Mouse (Mus musculus): ENCODE measurements around the gene Abhd16a. TPM values are rescaled to one million over a fixed set of nuclear protein-coding genes. Genes with fewer than 3 reads are reported as not detected.

Gene Abhd16a
- polyA plus RNA-seq, 1 experiment: 119 TPM

GRCm38 (mm10) chr17:35077786-35078233 is 11.3 kb upstream of the Abhd16a start, which contains the start of gene Ly6g6d:
Ly6g6d (minus strand) TSS chr17:35078065.
- Histone ChIP-seq H3K4me3 (ENCODE audit: extremely low read depth, insufficient read depth, insufficient read length) (no peak within 1 kb of the TSS; the same call in 1 of the 2 replicates), H3K4me1 (ENCODE audit: control insufficient read depth, insufficient read depth, insufficient read length) (no peaks in the 10 kb centered on the region; the same call in 1 of the 2 replicates), H3K27ac (ENCODE audit: insufficient read depth, low read length) (no peak within 1 kb of the TSS), H3K27me3 (ENCODE audit: control insufficient read depth, insufficient read depth, low read length) (no peaks in the 10 kb centered on the region), H3K36me3 (ENCODE audit: control insufficient read depth, insufficient read depth, low read length) (no peaks in the 10 kb centered on the region)
- 4% methylated on average over 14 of the region's 14 CpGs for WGBS
- peak; percentile 22; the same call in 1 of the 2 replicates for TF ChIP-seq CTCF (IDR thresholded peaks at IDR 0.05; ENCODE audit: extremely low read depth, insufficient read depth, insufficient read length, insufficient replicate concordance)
- no peak for TF ChIP-seq POLR2A (IDR thresholded peaks at IDR 0.05; ENCODE audit: low read depth, low read length)
- peak in 1 of 2 experiments; percentile 19 for DNase-seq (ENCODE audit: low read depth in 1 of 2, low spot score in 2 of 2)

- DNase-seq (ENCODE audit: low read depth in 1 of 2, low spot score in 2 of 2): no peak
- H3K36me3 ChIP-seq (ENCODE audit: control insufficient read depth, insufficient read depth, low read length): no peaks in the 10 kb centered on the region
- no peak overlapping the region for H3K4me3 ChIP-seq (ENCODE audit: extremely low read depth, insufficient read depth, insufficient read length)
- TF ChIP-seq POLR2A (IDR thresholded peaks at IDR 0.05; ENCODE audit: low read depth, low read length): no peak
- H3K27me3 ChIP-seq (ENCODE audit: control insufficient read depth, insufficient read depth, low read length): no peaks in the 10 kb centered on the region
- H3K4me1 ChIP-seq (ENCODE audit: control insufficient read depth, insufficient read depth, insufficient read length): no peaks in the 10 kb centered on the region; the same call in 1 of the 2 replicates
- 67% methylated on average over 9 of the region's 9 CpGs for WGBS
- no peak overlapping the region for H3K27ac ChIP-seq (ENCODE audit: insufficient read depth, low read length)
Measured at GRCm38 (mm10) chr17:35079778-35080177, 9.3 kb upstream of the Abhd16a start.

- no peaks in the 10 kb centered on the region for H3K27me3 ChIP-seq (ENCODE audit: control insufficient read depth, insufficient read depth, low read length)
- DNase-seq (ENCODE audit: low read depth in 1 of 2, low spot score in 2 of 2): no peak
- no peak overlapping the region for H3K27ac ChIP-seq (ENCODE audit: insufficient read depth, low read length)
- WGBS: 71% methylated on average over 6 of the region's 6 CpGs
- no peak for TF ChIP-seq CTCF (IDR thresholded peaks at IDR 0.05; ENCODE audit: extremely low read depth, insufficient read depth, insufficient read length, insufficient replicate concordance)
- no peaks in the 10 kb centered on the region; the same call in 1 of the 2 replicates for H3K4me1 ChIP-seq (ENCODE audit: control insufficient read depth, insufficient read depth, insufficient read length)
- H3K4me3 ChIP-seq (ENCODE audit: extremely low read depth, insufficient read depth, insufficient read length): no peak overlapping the region
- no peaks in the 10 kb centered on the region for H3K36me3 ChIP-seq (ENCODE audit: control insufficient read depth, insufficient read depth, low read length)
Measured at GRCm38 (mm10) chr17:35080248-35080647, 8.8 kb upstream of the Abhd16a start.

GRCm38 (mm10) chr17:35080710-35081109 is 8.4 kb upstream of the Abhd16a start:
- no peaks in the 10 kb centered on the region for H3K36me3 ChIP-seq (ENCODE audit: control insufficient read depth, insufficient read depth, low read length)
- WGBS: 89% methylated on average over 4 of the region's 4 CpGs
- H3K4me3 ChIP-seq (ENCODE audit: extremely low read depth, insufficient read depth, insufficient read length): no peak overlapping the region
- no peaks in the 10 kb centered on the region for H3K27me3 ChIP-seq (ENCODE audit: control insufficient read depth, insufficient read depth, low read length)
- TF ChIP-seq CTCF (IDR thresholded peaks at IDR 0.05; ENCODE audit: extremely low read depth, insufficient read depth, insufficient read length, insufficient replicate concordance) (no peak), POLR2A (IDR thresholded peaks at IDR 0.05; ENCODE audit: low read depth, low read length) (no peak)
- DNase-seq (ENCODE audit: low read depth in 1 of 2, low spot score in 2 of 2): no peak
- H3K4me1 ChIP-seq (ENCODE audit: control insufficient read depth, insufficient read depth, insufficient read length): no peaks in the 10 kb centered on the region; the same call in 1 of the 2 replicates
- H3K27ac ChIP-seq (ENCODE audit: insufficient read depth, low read length): no peak overlapping the region

- WGBS: 92% methylated on average over 16 of the region's 16 CpGs
- TF ChIP-seq POLR2A (IDR thresholded peaks at IDR 0.05; ENCODE audit: low read depth, low read length) (no peak), CTCF (IDR thresholded peaks at IDR 0.05; ENCODE audit: extremely low read depth, insufficient read depth, insufficient read length, insufficient replicate concordance) (no peak)
- Histone ChIP-seq H3K4me1 (ENCODE audit: control insufficient read depth, insufficient read depth, insufficient read length) (no peaks in the 10 kb centered on the region), H3K27ac (ENCODE audit: insufficient read depth, low read length) (no peak overlapping the region), H3K4me3 (ENCODE audit: extremely low read depth, insufficient read depth, insufficient read length) (no peak overlapping the region), H3K27me3 (ENCODE audit: control insufficient read depth, insufficient read depth, low read length) (no peaks in the 10 kb centered on the region), H3K36me3 (ENCODE audit: control insufficient read depth, insufficient read depth, low read length) (no peaks in the 10 kb centered on the region)
- no peak for DNase-seq (ENCODE audit: low read depth in 1 of 2, low spot score in 2 of 2)
Measured at GRCm38 (mm10) chr17:35082841-35083576, 6.1 kb upstream of the Abhd16a start.

- H3K36me3 ChIP-seq (ENCODE audit: control insufficient read depth, insufficient read depth, low read length): no peaks in the 10 kb centered on the region
- TF ChIP-seq CTCF (IDR thresholded peaks at IDR 0.05; ENCODE audit: extremely low read depth, insufficient read depth, insufficient read length, insufficient replicate concordance) (no peak), POLR2A (IDR thresholded peaks at IDR 0.05; ENCODE audit: low read depth, low read length) (no peak)
- no peak for DNase-seq (ENCODE audit: low read depth in 1 of 2, low spot score in 2 of 2)
- WGBS: 62% methylated on average over 3 of the region's 3 CpGs
- no peak overlapping the region for H3K27ac ChIP-seq (ENCODE audit: insufficient read depth, low read length)
- H3K4me1 ChIP-seq (ENCODE audit: control insufficient read depth, insufficient read depth, insufficient read length): no peaks in the 10 kb centered on the region
- H3K27me3 ChIP-seq (ENCODE audit: control insufficient read depth, insufficient read depth, low read length): no peaks in the 10 kb centered on the region
- no peak overlapping the region for H3K4me3 ChIP-seq (ENCODE audit: extremely low read depth, insufficient read depth, insufficient read length)
Measured at GRCm38 (mm10) chr17:35083929-35084497, 5.0 kb upstream of the Abhd16a start.
